Mouse (Mus musculus) limb, embryonic 10.5 days (tissue): Measurements from ENCODE around the gene Hspb6. TPM values are rescaled to one million over a fixed set of nuclear protein-coding genes. Genes with fewer than 3 reads are reported as not detected.
A peak's percentile ranks its signal among the peaks of the same experiment; 100 is the strongest.

Source experiments
- DNase-seq: peaks from one replicate; pipeline ENCODE4 v3.0.0-alpha.2; 2017; ENCODE audit warnings: low spot score
- H3K27ac ChIP-seq: fragments of 300-500 bp; sonication (generic); 2 replicates; pipeline ENCODE4 v1.5.1; 2016; ENCODE audit warnings: mild to moderate bottlenecking
- H3K27me3 ChIP-seq: fragments of 300-500 bp; sonication (generic); 2 replicates; pipeline ENCODE4 v1.6.1; 2016; ENCODE audit warnings: low read depth, mild to moderate bottlenecking; ENCODE audit not compliant: poor library complexity, severe bottlenecking
- H3K36me3 ChIP-seq: fragments of 300-500 bp; sonication (generic); 2 replicates; pipeline ENCODE4 v1.6.1; 2016; ENCODE audit warnings: mild to moderate bottlenecking, moderate library complexity
- H3K4me1 ChIP-seq: fragments of 300-500 bp; sonication (generic); 2 replicates; pipeline ENCODE4 v1.6.1; 2016
- H3K4me3 ChIP-seq: fragments of 300-500 bp; sonication (generic); 2 replicates; pipeline ENCODE4 v1.5.1; 2016; ENCODE audit warnings: mild to moderate bottlenecking, moderate library complexity
- H3K9me3 ChIP-seq: fragments of 300-500 bp; sonication (generic); replicated peaks from 2 replicates; pipeline ENCODE4 v1.6.1; 2016; ENCODE audit warnings: mild to moderate bottlenecking
- WGBS: fragments of 180-500 bp; shearing (Covaris S2); methylation state at CpG from one replicate; pipeline ENCODE4 v1.1.7; 2016; 5-methylcytosine and 5-hydroxymethylcytosine counted together
- polyA plus RNA-seq: library from polyadenylated mRNA; unstranded; fragments of >200 nt; fragmentation: Nextera tagmentation; extraction: Ambion mirVana; gene quantifications from 2 replicates; pipeline ENCODE4 v1.2.1, GENCODE M21; 2016

Gene Hspb6
- polyA plus RNA-seq, 1 experiment from 2014 or later, result 7.0 TPM

GRCm38 (mm10) chr7:30532931-30533330, 19.0 kb upstream of the Hspb6 start:
- Histone ChIP-seq H3K36me3 (peaks cover 54% of the 10 kb centered on the region), H3K9me3 (no peaks in the 10 kb centered on the region), H3K27me3 (peaks cover 11% of the 10 kb centered on the region), H3K4me1 (peaks cover 26% of the 10 kb centered on the region), H3K27ac (no peak overlapping the region), H3K4me3 (no peak overlapping the region; the same call in 1 of the 2 replicates)
- WGBS, result 40% methylated on average over 8 of the region's 8 CpGs
- DNase-seq, result no peak

GRCm38 (mm10) chr7:30533941-30534632, 17.9 kb upstream of the Hspb6 start:
- 10% methylated on average over 26 of the region's 26 CpGs for WGBS
- no peak for DNase-seq
- H3K27me3 ChIP-seq, result peaks cover 11% of the 10 kb centered on the region
- H3K27ac ChIP-seq, result peak overlapping the region; percentile 90
- H3K4me1 ChIP-seq, result peaks cover 26% of the 10 kb centered on the region
- H3K9me3 ChIP-seq, result no peaks in the 10 kb centered on the region
- peak overlapping the region; percentile 71 for H3K4me3 ChIP-seq
- H3K36me3 ChIP-seq, result peaks cover 52% of the 10 kb centered on the region

- Histone ChIP-seq H3K4me1 (peaks cover 26% of the 10 kb centered on the region), H3K9me3 (no peaks in the 10 kb centered on the region), H3K27me3 (peaks cover 11% of the 10 kb centered on the region), H3K4me3 (peak within 1 kb of the TSS; percentile 71), H3K27ac (peak within 1 kb of the TSS; percentile 90), H3K36me3 (peaks cover 52% of the 10 kb centered on the region)
- DNase-seq, result peak; percentile 97
- WGBS, result under 1% methylated on average over 71 of the region's 84 CpGs
Observed at GRCm38 (mm10) chr7:30534633-30535577, 17.1 kb upstream of the Hspb6 start, which contains the start of gene Arhgap33. Gene Arhgap33, minus strand, starts transcription at chr7:30535060.

GRCm38 (mm10) chr7:30540572-30540971, 11.4 kb upstream of the Hspb6 start:
- WGBS, result 85% methylated on average over 7 of the region's 7 CpGs
- H3K36me3 ChIP-seq, result peaks cover 62% of the 10 kb centered on the region
- DNase-seq, result no peak

GRCm38 (mm10) chr7:30544327-30544726, 7.7 kb upstream of the Hspb6 start:
- Histone ChIP-seq H3K27me3 (no peaks in the 10 kb centered on the region), H3K9me3 (no peaks in the 10 kb centered on the region), H3K27ac (no peak overlapping the region), H3K36me3 (peaks cover 87% of the 10 kb centered on the region), H3K4me3 (no peak overlapping the region), H3K4me1 (no peaks in the 10 kb centered on the region)
- 95% methylated on average over 2 of the region's 2 CpGs for WGBS
- no peak for DNase-seq

More at GRCm38 (mm10) chr7:30540572-30540971, 11.4 kb upstream of the Hspb6 start:
- H3K27ac ChIP-seq, result no peak overlapping the region
- H3K27me3 ChIP-seq, result no peaks in the 10 kb centered on the region
- peaks cover 3% of the 10 kb centered on the region for H3K4me1 ChIP-seq
- H3K9me3 ChIP-seq, result no peaks in the 10 kb centered on the region
- H3K4me3 ChIP-seq, result no peak overlapping the region

GRCm38 (mm10) chr7:30549880-30550279, 2.1 kb upstream of the Hspb6 start:
- Histone ChIP-seq H3K4me1 (peaks cover 14% of the 10 kb centered on the region), H3K4me3 (no peak overlapping the region), H3K27me3 (no peaks in the 10 kb centered on the region), H3K27ac (no peak overlapping the region), H3K36me3 (peaks cover 58% of the 10 kb centered on the region), H3K9me3 (no peaks in the 10 kb centered on the region)
- WGBS, result 91% methylated on average over 2 of the region's 2 CpGs
- DNase-seq, result no peak

- Histone ChIP-seq H3K9me3 (no peaks in the 10 kb centered on the region), H3K4me1 (peaks cover 14% of the 10 kb centered on the region), H3K36me3 (peaks cover 60% of the 10 kb centered on the region), H3K27me3 (no peaks in the 10 kb centered on the region), H3K4me3 (peak overlapping the region; percentile 67; the same call in 1 of the 2 replicates), H3K27ac (no peak overlapping the region)
- WGBS, result 97% methylated on average over 1 of the region's 1 CpGs
- no peak for DNase-seq
Observed at GRCm38 (mm10) chr7:30550603-30551002, 1.4 kb upstream of the Hspb6 start.

- peak overlapping the region; percentile 95 for H3K27ac ChIP-seq
- peaks cover 60% of the 10 kb centered on the region for H3K36me3 ChIP-seq
- DNase-seq, result no peak
- no peaks in the 10 kb centered on the region for H3K9me3 ChIP-seq
- 4% methylated on average over 10 of the region's 10 CpGs for WGBS
- peak overlapping the region; percentile 67 for H3K4me3 ChIP-seq
- no peaks in the 10 kb centered on the region for H3K27me3 ChIP-seq
- peaks cover 17% of the 10 kb centered on the region for H3K4me1 ChIP-seq
Observed at GRCm38 (mm10) chr7:30551445-30552101, 405 bp upstream of the Hspb6 start.

- Histone ChIP-seq H3K4me3 (peak overlapping the region; percentile 67), H3K36me3 (peaks cover 60% of the 10 kb centered on the region), H3K27ac (peak overlapping the region; percentile 95), H3K4me1 (peaks cover 28% of the 10 kb centered on the region), H3K9me3 (no peaks in the 10 kb centered on the region), H3K27me3 (no peaks in the 10 kb centered on the region)
- WGBS, result 11% methylated on average over 23 of the region's 23 CpGs
- peak; percentile 53 for DNase-seq
Observed at GRCm38 (mm10) chr7:30553021-30553589, 1.1 kb downstream of the Hspb6 start.

- Histone ChIP-seq H3K27ac (no peak overlapping the region), H3K36me3 (peaks cover 51% of the 10 kb centered on the region), H3K9me3 (no peaks in the 10 kb centered on the region), H3K27me3 (no peaks in the 10 kb centered on the region), H3K4me1 (peaks cover 37% of the 10 kb centered on the region), H3K4me3 (peak overlapping the region; percentile 67)
- 86% methylated on average over 22 of the region's 22 CpGs for WGBS
- DNase-seq, result no peak
Observed at GRCm38 (mm10) chr7:30553810-30554584, 2.0 kb downstream of the Hspb6 start.

GRCm38 (mm10) chr7:30556894-30557536, 5.0 kb downstream of the Hspb6 start:
- 94% methylated on average over 18 of the region's 18 CpGs for WGBS
- Histone ChIP-seq H3K36me3 (peaks cover 47% of the 10 kb centered on the region), H3K27me3 (no peaks in the 10 kb centered on the region), H3K27ac (no peak overlapping the region), H3K4me1 (peaks cover 44% of the 10 kb centered on the region), H3K9me3 (no peaks in the 10 kb centered on the region), H3K4me3 (0 out of 2 replicates have a peak overlapping the region, but pooled peaks have one; percentile 9)
- DNase-seq, result no peak
